Mouse (Mus musculus): ENCODE measurements at regions not wholly inside any gene's neighbourhood (a gene's known extent, or its start where the extent isn't known, plus 50 kb on each side); places are given as distances from the start of the nearest gene placed in this dataset.
A peak's percentile ranks its signal among the peaks of the same experiment; 100 is the strongest.

DNA sequence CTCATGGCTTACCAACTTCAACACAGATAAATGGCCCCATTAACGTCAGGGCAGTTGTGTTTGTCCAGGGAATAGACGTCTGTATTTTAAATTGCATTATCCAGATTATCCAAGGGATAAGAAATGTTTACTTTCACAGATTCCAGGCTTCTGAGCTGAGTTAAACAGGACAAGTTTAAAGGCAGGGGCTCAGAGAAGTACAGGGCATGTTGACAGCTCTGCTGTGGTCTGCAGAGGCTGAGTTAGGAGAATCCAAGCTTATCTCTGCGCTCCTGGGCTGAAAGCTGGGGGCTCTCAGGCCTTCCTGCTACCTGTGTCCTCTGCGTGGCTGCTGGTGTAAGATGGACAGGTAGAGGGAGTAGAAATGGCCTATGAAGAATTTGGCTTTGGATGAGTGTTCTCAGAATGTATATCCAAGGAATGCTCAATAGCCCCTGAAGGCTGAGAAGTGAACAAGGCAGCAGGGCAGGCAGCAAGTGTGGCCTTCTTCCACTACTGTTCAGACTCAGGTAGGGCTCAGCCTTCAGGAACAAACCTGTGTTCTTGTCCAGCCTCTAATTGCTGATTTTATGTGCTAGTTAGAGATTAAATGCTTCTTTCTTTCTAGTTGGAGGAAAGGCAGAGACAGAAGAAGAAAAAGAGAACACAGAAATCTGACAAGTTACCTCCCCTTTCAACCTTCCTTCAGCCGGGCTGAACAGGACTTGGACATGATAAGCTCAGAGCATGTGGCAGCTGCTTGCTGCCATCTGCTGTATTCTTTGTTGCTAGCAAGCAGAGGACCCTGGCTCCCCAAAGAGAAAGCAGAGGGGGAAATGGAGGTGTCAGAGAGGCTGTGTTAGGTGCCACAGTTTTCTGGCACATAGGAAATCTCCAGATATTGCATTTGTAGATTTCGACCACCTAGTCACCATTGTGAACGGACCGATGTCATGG, 77.9 kb upstream of the Grem2 start:
- WGBS: 53% methylated on average over 8 of the region's 8 CpGs
- TF ChIP-seq POLR2A (IDR thresholded peaks at IDR 0.05; ENCODE audit: extremely low read depth, insufficient read depth, low read length) (no peak), CTCF (IDR thresholded peaks at IDR 0.05; ENCODE audit: low read depth, low read length) (peak; percentile 68)
- no peaks in the 10 kb centered on the region for H3K79me2 ChIP-seq (ENCODE audit: control insufficient read depth, insufficient read depth, low read length)

DNA sequence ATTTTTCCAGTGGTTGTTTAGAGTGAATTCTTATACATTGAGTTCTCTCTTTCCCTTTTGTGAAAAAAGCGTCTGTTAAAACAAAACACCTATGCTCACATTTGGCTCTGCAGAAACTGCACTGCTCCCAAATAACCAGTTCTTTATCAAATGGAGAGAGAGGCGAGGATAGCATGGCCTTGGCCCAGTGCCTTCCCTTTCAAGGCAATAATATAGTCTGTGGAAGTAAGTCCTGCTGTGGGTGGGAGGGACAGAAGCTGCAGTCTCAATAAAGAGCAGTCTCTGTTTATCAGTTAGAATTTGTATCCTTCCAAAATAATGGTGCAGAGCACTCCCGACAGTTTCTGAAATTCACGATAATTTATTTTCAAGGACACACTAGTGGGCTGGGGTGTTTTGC, 70.9 kb upstream of the Grem2 start:
- TF ChIP-seq CTCF (IDR thresholded peaks at IDR 0.05; ENCODE audit: low read depth, low read length) (no peak), POLR2A (IDR thresholded peaks at IDR 0.05; ENCODE audit: extremely low read depth, insufficient read depth, low read length) (no peak)
- Histone ChIP-seq H3K4me3 (ENCODE audit: insufficient read depth, low read depth, low read length) (no peak overlapping the region), H3K36me3 (ENCODE audit: control insufficient read depth, insufficient read depth, low read length) (no peaks in the 10 kb centered on the region), H3K27me3 (ENCODE audit: control insufficient read depth, insufficient read depth, low read length) (no peaks in the 10 kb centered on the region), H3K9ac (ENCODE audit: low read depth, low read length) (no peak overlapping the region), H3K79me2 (ENCODE audit: control insufficient read depth, insufficient read depth, low read length) (no peaks in the 10 kb centered on the region), H3K4me1 (ENCODE audit: control insufficient read depth, insufficient read depth, low read length) (no peaks in the 10 kb centered on the region), H3K27ac (replicated peaks; ENCODE audit: insufficient read depth, low read depth, low read length) (no peak overlapping the region)
- WGBS: 83% methylated on average over 4 of the region's 4 CpGs
- no peak for DNase-seq (ENCODE audit: extremely low read depth, low read depth, low spot score)

More for the DNA sequence above, 77.9 kb upstream of the Grem2 start:
- no peak overlapping the region for H3K4me3 ChIP-seq (ENCODE audit: insufficient read depth, low read depth, low read length)
- H3K36me3 ChIP-seq (ENCODE audit: control insufficient read depth, insufficient read depth, low read length): no peaks in the 10 kb centered on the region
- peak; percentile 61 for DNase-seq (ENCODE audit: extremely low read depth, low read depth, low spot score)
- H3K27ac ChIP-seq (replicated peaks; ENCODE audit: insufficient read depth, low read depth, low read length): no peak overlapping the region
- peaks cover 5% of the 10 kb centered on the region; the same call in 1 of the 2 replicates for H3K4me1 ChIP-seq (ENCODE audit: control insufficient read depth, insufficient read depth, low read length)
- H3K9ac ChIP-seq (ENCODE audit: low read depth, low read length): peak overlapping the region; percentile 26; the same call in 1 of the 2 replicates
- H3K27me3 ChIP-seq (ENCODE audit: control insufficient read depth, insufficient read depth, low read length): no peaks in the 10 kb centered on the region

DNA sequence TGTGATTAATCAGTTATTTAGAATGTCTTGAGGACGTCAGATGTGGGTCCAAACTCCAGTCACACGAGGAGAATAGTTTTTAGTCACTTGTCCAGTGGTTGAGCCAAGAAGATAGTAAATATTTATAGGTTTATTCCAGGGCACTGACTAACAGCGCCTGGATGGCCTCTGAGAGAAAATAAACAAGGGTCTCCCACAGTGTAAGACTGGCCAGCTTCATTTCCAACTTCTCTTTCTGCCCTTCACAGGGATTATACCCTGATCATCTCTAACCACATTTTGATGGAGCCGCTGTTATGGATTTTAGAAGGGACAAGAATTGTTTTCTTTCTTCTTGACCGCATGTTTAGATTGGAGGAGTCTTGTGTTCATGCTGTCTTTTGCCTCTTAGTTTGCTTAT, 67.0 kb upstream of the Grem2 start:
- 71% methylated on average over 5 of the region's 5 CpGs for WGBS
- Histone ChIP-seq H3K9ac (ENCODE audit: low read depth, low read length) (no peak overlapping the region), H3K36me3 (ENCODE audit: control insufficient read depth, insufficient read depth, low read length) (no peaks in the 10 kb centered on the region), H3K4me3 (ENCODE audit: insufficient read depth, low read depth, low read length) (no peak overlapping the region), H3K4me1 (ENCODE audit: control insufficient read depth, insufficient read depth, low read length) (no peaks in the 10 kb centered on the region), H3K27ac (replicated peaks; ENCODE audit: insufficient read depth, low read depth, low read length) (no peak overlapping the region), H3K27me3 (ENCODE audit: control insufficient read depth, insufficient read depth, low read length) (no peaks in the 10 kb centered on the region), H3K79me2 (ENCODE audit: control insufficient read depth, insufficient read depth, low read length) (no peaks in the 10 kb centered on the region)
- no peak for DNase-seq (ENCODE audit: extremely low read depth, low read depth, low spot score)
- TF ChIP-seq POLR2A (IDR thresholded peaks at IDR 0.05; ENCODE audit: extremely low read depth, insufficient read depth, low read length) (no peak), CTCF (IDR thresholded peaks at IDR 0.05; ENCODE audit: low read depth, low read length) (no peak)

DNA sequence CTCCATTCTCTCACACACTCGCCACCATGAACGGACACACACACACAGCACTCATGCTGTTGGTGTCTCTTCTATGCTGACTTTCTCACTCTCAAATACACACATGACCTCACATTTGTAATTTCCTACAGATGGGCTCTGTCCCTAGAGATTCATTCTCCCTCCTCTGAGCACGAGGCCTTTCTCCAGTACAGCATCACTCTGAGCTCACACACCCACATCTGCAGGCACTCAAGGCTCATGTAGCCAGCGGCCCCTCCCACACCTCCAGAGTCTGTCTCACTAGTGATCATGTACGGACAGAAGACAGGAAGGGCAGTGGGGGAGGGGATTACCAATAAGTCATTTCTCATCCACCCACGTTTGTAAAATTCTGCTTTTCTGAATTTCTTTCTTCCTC, 50.3 kb upstream of the Grem2 start:
- no peaks in the 10 kb centered on the region for H3K79me2 ChIP-seq (ENCODE audit: control insufficient read depth, insufficient read depth, low read length)
- H3K9ac ChIP-seq (ENCODE audit: low read depth, low read length): no peak overlapping the region
- H3K27ac ChIP-seq (replicated peaks; ENCODE audit: insufficient read depth, low read depth, low read length): no peak overlapping the region
- no peaks in the 10 kb centered on the region for H3K36me3 ChIP-seq (ENCODE audit: control insufficient read depth, insufficient read depth, low read length)
- no peaks in the 10 kb centered on the region for H3K4me1 ChIP-seq (ENCODE audit: control insufficient read depth, insufficient read depth, low read length)
- no peak for TF ChIP-seq POLR2A (IDR thresholded peaks at IDR 0.05; ENCODE audit: extremely low read depth, insufficient read depth, low read length)
- no peak for TF ChIP-seq CTCF (IDR thresholded peaks at IDR 0.05; ENCODE audit: low read depth, low read length)
- 74% methylated on average over 6 of the region's 6 CpGs for WGBS
- no peaks in the 10 kb centered on the region for H3K27me3 ChIP-seq (ENCODE audit: control insufficient read depth, insufficient read depth, low read length)
- no peak overlapping the region for H3K4me3 ChIP-seq (ENCODE audit: insufficient read depth, low read depth, low read length)
- DNase-seq (ENCODE audit: extremely low read depth, low read depth, low spot score): no peak

Data from liver, adult 2 months (tissue).